9 mouse cellular contexts compared by ENCODE assay signal in the genomic region with DNA sequence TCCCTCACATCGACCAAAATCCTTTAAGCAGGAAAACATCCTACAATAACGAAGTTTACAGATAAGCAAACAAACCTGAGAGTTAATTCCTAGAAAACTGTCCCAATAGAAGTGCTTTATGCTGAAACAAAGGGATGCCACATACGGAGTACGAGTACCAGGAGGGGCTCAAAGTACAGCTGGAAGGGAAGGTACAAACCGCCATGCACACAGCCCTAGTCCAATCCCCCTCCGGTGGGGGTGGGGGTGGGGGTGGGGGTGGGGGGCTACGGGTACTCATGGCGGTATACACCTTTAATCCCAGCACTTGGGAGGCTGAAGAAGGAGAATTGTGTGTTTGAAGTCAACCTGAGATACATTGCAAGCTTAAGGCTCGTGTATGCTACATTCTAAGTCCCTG. TPM values are rescaled to one million over a fixed set of nuclear protein-coding genes. Genes with fewer than 3 reads are reported as not detected.
DNase-seq lines count a peak whose midpoint lies in the region; ATAC-seq lines count a peak whose summit lies in the region.
"Had no signal": no experiment of that assay in that cellular context is flagged by ENCODE, and none has a peak within 500 bp of the region (broad histone marks: within the 10 kb centered on the region; RNA-seq: fewer than 3 reads in every experiment).

No protein-coding gene starts in this region.

- no peaks in the 10 kb centered on the region for H3K9me3 ChIP-seq in kidney, embryonic 14.5 days (ENCODE audit: control insufficient read depth, low read length)
- H3K9me3 ChIP-seq in embryonic facial prominence, embryonic 12.5 days = no peaks in the 10 kb centered on the region
- no peaks in the 10 kb centered on the region for H3K9me3 ChIP-seq in intestine, embryonic 15.5 days

- peaks cover 5% of the 10 kb centered on the region; the same call in 1 of the 2 replicates for H3K4me1 ChIP-seq in kidney, embryonic 14.5 days (ENCODE audit: control insufficient read depth, insufficient read depth, low read length)
- H3K4me1 ChIP-seq in embryonic facial prominence, embryonic 12.5 days = peaks cover 6% of the 10 kb centered on the region; the same call in 1 of the 2 replicates
- peaks cover 3% of the 10 kb centered on the region for H3K4me1 ChIP-seq in intestine, embryonic 15.5 days (replicated peaks)

- H3K9ac ChIP-seq in kidney, embryonic 14.5 days (ENCODE audit: low read depth, low read length) = peak overlapping the region; percentile 46
- H3K9ac ChIP-seq in embryonic facial prominence, embryonic 12.5 days = peak overlapping the region; percentile 36
- H3K9ac ChIP-seq in intestine, embryonic 15.5 days = no peak overlapping the region

- DNase-seq in kidney, postnatal 14 days = no peak
- peak; percentile 24 for DNase-seq in neural tube, embryonic 10.5 days (ENCODE audit: extremely low spot score, low spot score)
- no peak for DNase-seq in spleen, postnatal 36 days (ENCODE audit: low spot score in 2 of 2)
- no peak for DNase-seq in adrenal gland, postnatal 36 days

- 9% methylated on average over 9 of the region's 9 CpGs for WGBS in kidney, embryonic 14.5 days
- 6% methylated on average over 9 of the region's 9 CpGs for WGBS in embryonic facial prominence, embryonic 12.5 days
- 9% methylated on average over 9 of the region's 9 CpGs for WGBS in intestine, embryonic 15.5 days

- H3K27ac ChIP-seq in kidney, embryonic 14.5 days (ENCODE audit: low read depth, low read length) = peak overlapping the region; percentile 26; the same call in 1 of the 2 replicates
- H3K27ac ChIP-seq in embryonic facial prominence, embryonic 12.5 days = no peak overlapping the region
- H3K27ac ChIP-seq in intestine, embryonic 15.5 days = no peak overlapping the region

- peak overlapping the region; percentile 37 for H3K4me3 ChIP-seq in kidney, embryonic 14.5 days (ENCODE audit: low read length)
- H3K4me3 ChIP-seq in embryonic facial prominence, embryonic 12.5 days = peak overlapping the region; percentile 19
- peak overlapping the region; percentile 24 for H3K4me3 ChIP-seq in intestine, embryonic 15.5 days (replicated peaks)

- no peaks in the 10 kb centered on the region for H3K27me3 ChIP-seq in kidney, embryonic 14.5 days (ENCODE audit: control insufficient read depth, insufficient read depth, low read length)
- H3K27me3 ChIP-seq in embryonic facial prominence, embryonic 12.5 days = no peaks in the 10 kb centered on the region
- H3K27me3 ChIP-seq in intestine, embryonic 15.5 days (replicated peaks) = no peaks in the 10 kb centered on the region
- H3K27me3 ChIP-seq: Patski had no signal

- peak; percentile 72; the same call in 1 of the 2 replicates for ATAC-seq in kidney, embryonic 14.5 days (ENCODE audit: low FRiP score, low TSS enrichment)
- no peak for ATAC-seq in embryonic facial prominence, embryonic 12.5 days (ENCODE audit: insufficient number of reproducible peaks, insufficient read depth, low FRiP score, low TSS enrichment)
- ATAC-seq in intestine, embryonic 15.5 days = peak; percentile 53; the same call in 1 of the 2 replicates
- ATAC-seq in inflammation-experienced regulatory T-cells, adult 6 months = no peak
- ATAC-seq: Patski had no signal

- no peaks in the 10 kb centered on the region for H3K36me3 ChIP-seq in kidney, embryonic 14.5 days (ENCODE audit: control insufficient read depth, insufficient read depth, low read length)
- H3K36me3 ChIP-seq in embryonic facial prominence, embryonic 12.5 days = no peaks in the 10 kb centered on the region
- H3K36me3 ChIP-seq in intestine, embryonic 15.5 days = no peaks in the 10 kb centered on the region

- H3K4me2 ChIP-seq in kidney, embryonic 14.5 days (replicated peaks; ENCODE audit: low read depth, low read length) = peak overlapping the region; percentile 56
- H3K4me2 ChIP-seq in embryonic facial prominence, embryonic 12.5 days (replicated peaks) = peak overlapping the region; percentile 47
- peak overlapping the region; percentile 56 for H3K4me2 ChIP-seq in intestine, embryonic 15.5 days (replicated peaks)

RNA-seq across cellular contexts. Expression of a gene that starts 58.6 kb away (rescaled TPM):
- polyA plus RNA-seq in kidney, embryonic 14.5 days (2014; fragmentation: Nextera tagmentation; extraction: Ambion mirVana) = 75.5 and 108 TPM in 2 replicates
- polyA plus RNA-seq in embryonic facial prominence, embryonic 12.5 days (2016; fragmentation: Nextera tagmentation; extraction: Ambion mirVana) = 148 and 162 TPM in 2 replicates
- polyA plus RNA-seq in intestine, embryonic 15.5 days (2015; fragmentation: Nextera tagmentation; extraction: Ambion mirVana) = 34.8 and 35.2 TPM in 2 replicates
- 10 to 100 TPM; 19.9 to 44.4 (median 40.1) TPM for polyA plus RNA-seq in inflammation-experienced regulatory T-cells, adult 6 months (2017; shearing (Covaris generic))
- 10 to 100 TPM; 80.3 to 91.0 TPM for total RNA-seq in adrenal gland, postnatal 36 days (2021)

Comparison
In these comparisons a context has a peak if more than half of its experiments do, and no peak if none do; other contexts are left out.
1. ATAC-seq: peak in kidney, embryonic 14.5 days (single experiment) and intestine, embryonic 15.5 days (single experiment); none in embryonic facial prominence, embryonic 12.5 days (single experiment) and inflammation-experienced regulatory T-cells, adult 6 months (single experiment).
2. Peak in every context shown above with its lines, with median percentiles within 50 percentile points of each other: H3K4me2 ChIP-seq and H3K4me3 ChIP-seq.